Mouse (Mus musculus) ES-Bruce4 (cell line): ENCODE data around the gene Rnf157. TPM values are rescaled to one million over a fixed set of nuclear protein-coding genes. Genes with fewer than 3 reads are reported as not detected.

Experiments
- H3K27ac ChIP-seq: 2 replicates; pipeline ENCODE4 v1.5.1; 2012; ENCODE audit warnings: low read length, inconsistent platforms; ENCODE audit not compliant: insufficient read depth
- H3K27me3 ChIP-seq: 2 replicates; pipeline ENCODE4 v1.6.1; 2012; ENCODE audit warnings: mild to moderate bottlenecking, low read length, inconsistent platforms; ENCODE audit not compliant: control insufficient read depth, poor library complexity, insufficient read depth, severe bottlenecking
- H3K36me3 ChIP-seq: 2 replicates; pipeline ENCODE4 v1.6.1; 2012; ENCODE audit warnings: inconsistent platforms, mild to moderate bottlenecking, low read length, moderate library complexity; ENCODE audit not compliant: control insufficient read depth, poor library complexity, insufficient read depth, severe bottlenecking
- H3K4me1 ChIP-seq: one replicate; pipeline ENCODE4 v1.8.1; 2011; ENCODE audit warnings: low read length; ENCODE audit not compliant: control insufficient read depth, insufficient read depth
- H3K4me3 ChIP-seq: 2 replicates; pipeline ENCODE4 v1.5.1; 2011; ENCODE audit warnings: low read depth, mild to moderate bottlenecking, low read length
- H3K9ac ChIP-seq: 2 replicates; pipeline ENCODE4 v1.6.1; 2012; ENCODE audit warnings: low read depth, mild to moderate bottlenecking, inconsistent platforms; ENCODE audit not compliant: poor library complexity, severe bottlenecking
- H3K9me3 ChIP-seq: replicated peaks from 2 replicates; pipeline ENCODE4 v1.6.1; 2012; ENCODE audit warnings: mild to moderate bottlenecking, low read length, inconsistent platforms; ENCODE audit not compliant: control insufficient read depth, poor library complexity, insufficient read depth, severe bottlenecking
- CTCF ChIP-seq: IDR thresholded peaks from one replicate; pipeline ENCODE4 v1.8.1; 2011; ENCODE audit warnings: low read depth, low read length
- EP300 ChIP-seq: IDR thresholded peaks from 2 replicates; pipeline ENCODE4 v1.6.1; 2011; ENCODE audit warnings: low read depth, low read length; ENCODE audit not compliant: insufficient read depth
- POLR2A ChIP-seq: IDR thresholded peaks from one replicate; pipeline ENCODE4 v1.8.1; 2011; ENCODE audit warnings: low read length; ENCODE audit not compliant: insufficient read depth
- polyA plus RNA-seq: library from polyadenylated mRNA; stranded (reverse); fragments of >200 nt; gene quantifications from 2 replicates; pipeline ENCODE4 v1.2.4, GENCODE M21; 2011; ENCODE audit warnings: low read depth; ENCODE audit not compliant: missing spikeins, insufficient read depth, insufficient read length

The Rnf157 gene
- polyA plus RNA-seq, 1 experiment, result 23.1 TPM

GRCm38 (mm10) chr11:116294319-116294718 is 118.5 kb downstream of the Rnf157 start:
- Histone ChIP-seq H3K9me3 (no peaks in the 10 kb centered on the region), H3K27ac (no peak overlapping the region), H3K9ac (no peak overlapping the region), H3K4me3 (no peak overlapping the region), H3K4me1 (peaks cover 3% of the 10 kb centered on the region), H3K36me3 (no peaks in the 10 kb centered on the region), H3K27me3 (no peaks in the 10 kb centered on the region)
- TF ChIP-seq EP300 (no peak), CTCF (peak; percentile 83)

GRCm38 (mm10) chr11:116293538-116294137 is 119.2 kb downstream of the Rnf157 start:
- no peak for TF ChIP-seq CTCF
- no peak for TF ChIP-seq EP300
- TF ChIP-seq POLR2A, result no peak
- Histone ChIP-seq H3K9ac (no peak overlapping the region), H3K36me3 (no peaks in the 10 kb centered on the region), H3K9me3 (no peaks in the 10 kb centered on the region), H3K27ac (no peak overlapping the region), H3K27me3 (no peaks in the 10 kb centered on the region), H3K4me3 (no peak overlapping the region), H3K4me1 (peaks cover 3% of the 10 kb centered on the region)

GRCm38 (mm10) chr11:116292401-116292800 is 120.4 kb downstream of the Rnf157 start:
- Histone ChIP-seq H3K9ac (no peak overlapping the region), H3K9me3 (no peaks in the 10 kb centered on the region), H3K27ac (no peak overlapping the region), H3K27me3 (no peaks in the 10 kb centered on the region), H3K36me3 (no peaks in the 10 kb centered on the region), H3K4me3 (no peak overlapping the region), H3K4me1 (peaks cover 3% of the 10 kb centered on the region)
- TF ChIP-seq CTCF, result no peak

GRCm38 (mm10) chr11:116290556-116290955 is 122.3 kb downstream of the Rnf157 start:
- Histone ChIP-seq H3K4me1 (peaks cover 3% of the 10 kb centered on the region), H3K9me3 (no peaks in the 10 kb centered on the region), H3K27ac (no peak overlapping the region), H3K9ac (no peak overlapping the region), H3K27me3 (no peaks in the 10 kb centered on the region), H3K4me3 (no peak overlapping the region), H3K36me3 (no peaks in the 10 kb centered on the region)
- TF ChIP-seq EP300 (no peak), POLR2A (no peak), CTCF (no peak)

GRCm38 (mm10) chr11:116287351-116287750 is 125.5 kb downstream of the Rnf157 start:
- TF ChIP-seq CTCF (no peak), EP300 (no peak), POLR2A (no peak)
- no peaks in the 10 kb centered on the region for H3K9me3 ChIP-seq
- no peak overlapping the region for H3K4me3 ChIP-seq
- no peaks in the 10 kb centered on the region for H3K36me3 ChIP-seq
- no peaks in the 10 kb centered on the region for H3K4me1 ChIP-seq
- no peak overlapping the region for H3K27ac ChIP-seq
- no peak overlapping the region for H3K9ac ChIP-seq
- no peaks in the 10 kb centered on the region for H3K27me3 ChIP-seq

Other genes starting within 250 kb of the Rnf157 start
- gene Fbf1, start 244.9 kb downstream of the Rnf157 start, polyA plus RNA-seq, result 26.2 and 29.5 TPM in 2 replicates
- gene Ten1, start 214.2 kb downstream of the Rnf157 start, polyA plus RNA-seq, result 14.5 and 16.5 TPM in 2 replicates
- gene Acox1, start 214.0 kb downstream of the Rnf157 start, polyA plus RNA-seq, result 18.0 and 19.2 TPM in 2 replicates
- gene Evpl, start 175.0 kb downstream of the Rnf157 start, polyA plus RNA-seq, result 2.6 and 3.1 TPM in 2 replicates
- gene Srp68, start 138.8 kb downstream of the Rnf157 start, polyA plus RNA-seq, result 101 and 107 TPM in 2 replicates
- gene Galr2, start 132.1 kb downstream of the Rnf157 start, polyA plus RNA-seq, result 0.35 and 0.61 TPM in 2 replicates
- gene Exoc7, start 105.8 kb downstream of the Rnf157 start, polyA plus RNA-seq, result 93.3 and 95.2 TPM in 2 replicates
- 11.7 and 12.3 TPM in 2 replicates for gene Foxj1, start 77.6 kb downstream of the Rnf157 start, polyA plus RNA-seq
- gene Ubald2, start 21.1 kb upstream of the Rnf157 start, polyA plus RNA-seq, result 443 and 531 TPM in 2 replicates
- gene Qrich2, start 53.2 kb upstream of the Rnf157 start, polyA plus RNA-seq, result 0.58 and 1.3 TPM in 2 replicates
- gene Prpsap1, start 81.2 kb upstream of the Rnf157 start, polyA plus RNA-seq, result 116 and 120 TPM in 2 replicates
- 0.64 and 0.88 TPM in 2 replicates for gene Sphk1, start 117.9 kb upstream of the Rnf157 start, polyA plus RNA-seq
- gene Ube2o, start 168.4 kb upstream of the Rnf157 start, polyA plus RNA-seq, result 36.1 and 43.6 TPM in 2 replicates
- not detected in 2 replicates for gene Aanat, start 173.4 kb upstream of the Rnf157 start, polyA plus RNA-seq
- gene Rhbdf2, start 214.0 kb upstream of the Rnf157 start, polyA plus RNA-seq, result 36.5 and 39.1 TPM in 2 replicates
- not detected in 2 replicates for gene Prcd, start 240.5 kb upstream of the Rnf157 start, polyA plus RNA-seq
- gene Cygb, start 241.3 kb upstream of the Rnf157 start, polyA plus RNA-seq, result not detected in 2 replicates